Mouse (Mus musculus): ENCODE measurements around the gene Guf1. TPM values are rescaled to one million over a fixed set of nuclear protein-coding genes. Genes with fewer than 3 reads are reported as not detected.

Gene Guf1
- 4.5 and 5.3 TPM in 2 replicates for polyA plus RNA-seq (2012; ENCODE audit: low replicate concordance)

GRCm38 (mm10) chr5:69556628-69557403, at the start of gene Guf1:
Gene Guf1 (plus strand): TSS chr5:69556923.

DNA sequence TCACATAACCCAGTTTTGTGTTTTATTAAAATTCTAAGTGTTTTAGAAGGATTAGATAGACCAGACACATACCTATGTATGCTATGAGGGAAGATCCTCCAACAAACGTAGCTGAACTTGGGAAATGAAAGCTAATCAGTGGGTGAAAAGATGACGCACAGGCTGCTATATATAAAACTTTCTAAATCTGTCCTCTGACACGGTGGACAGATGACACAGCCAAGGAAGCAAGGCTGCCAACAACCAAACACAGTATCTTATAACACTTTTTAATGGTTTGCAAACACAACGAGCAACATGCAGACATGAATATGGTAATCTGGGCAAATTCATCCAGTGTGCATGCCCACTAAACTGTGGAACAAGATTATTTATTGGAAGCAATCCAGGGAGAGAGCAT, 14.2 kb upstream of the Guf1 start, which contains the start of gene Yipf7:
Gene Yipf7, minus strand, starts transcription at position 160 of the 400 bp plus-strand sequence.

GRCm38 (mm10) chr5:69591640-69592461, 35.1 kb downstream of the Guf1 start, which contains the start of gene Gnpda2:
Gene Gnpda2 (minus strand): TSS chr5:69592340.

Other genes starting within 250 kb of the Guf1 start
- gene Kctd8, start 215.2 kb upstream of the Guf1 start, polyA plus RNA-seq (2012; ENCODE audit: low replicate concordance), result not detected in 2 replicates
- gene Yipf7, start 14.3 kb upstream of the Guf1 start, polyA plus RNA-seq (2012; ENCODE audit: low replicate concordance), result not detected in 2 replicates
- gene Gnpda2, start 35.4 kb downstream of the Guf1 start, polyA plus RNA-seq (2012; ENCODE audit: low replicate concordance), result 0.15 and 0.63 TPM in 2 replicates